Mouse (Mus musculus): Measurements from ENCODE around the gene Orai2. TPM values are rescaled to one million over a fixed set of nuclear protein-coding genes. Genes with fewer than 3 reads are reported as not detected.

Gene Orai2
- polyA plus RNA-seq, 1 experiment, result 33.3 TPM

GRCm38 (mm10) chr5:136182049-136182448 is 11.5 kb upstream of the Orai2 start:
- WGBS, result 80% methylated on average over 6 of the region's 6 CpGs
- Histone ChIP-seq H3K4me3 (replicated peaks; ENCODE audit: control insufficient read depth, low read depth, low read length) (no peak overlapping the region), H3K4me1 (ENCODE audit: control insufficient read depth, insufficient read depth, low read length) (peaks cover 3% of the 10 kb centered on the region; the same call in 1 of the 2 replicates), H3K27ac (ENCODE audit: control insufficient read depth, insufficient read depth, low read depth, low read length, poor library complexity) (no peak overlapping the region)
- TF ChIP-seq CTCF (IDR thresholded peaks at IDR 0.05; ENCODE audit: control insufficient read depth, insufficient read depth, low read length), result no peak
- TF ChIP-seq POLR2A (IDR thresholded peaks at IDR 0.05; ENCODE audit: borderline replicate concordance, control insufficient read depth, low read depth, low read length), result no peak

GRCm38 (mm10) chr5:136181197-136181596 is 10.7 kb upstream of the Orai2 start:
- Histone ChIP-seq H3K27ac (ENCODE audit: control insufficient read depth, insufficient read depth, low read depth, low read length, poor library complexity) (no peak overlapping the region), H3K4me1 (ENCODE audit: control insufficient read depth, insufficient read depth, low read length) (peaks cover 2% of the 10 kb centered on the region; the same call in 1 of the 2 replicates), H3K4me3 (replicated peaks; ENCODE audit: control insufficient read depth, low read depth, low read length) (no peak overlapping the region)
- no peak for TF ChIP-seq POLR2A (IDR thresholded peaks at IDR 0.05; ENCODE audit: borderline replicate concordance, control insufficient read depth, low read depth, low read length)
- WGBS, result 84% methylated on average over 6 of the region's 6 CpGs

- H3K27ac ChIP-seq (ENCODE audit: control insufficient read depth, insufficient read depth, low read depth, low read length, poor library complexity), result peak overlapping the region; percentile 82
- TF ChIP-seq CTCF (IDR thresholded peaks at IDR 0.05; ENCODE audit: control insufficient read depth, insufficient read depth, low read length) (no peak), POLR2A (IDR thresholded peaks at IDR 0.05; ENCODE audit: borderline replicate concordance, control insufficient read depth, low read depth, low read length) (no peak)
- no peak overlapping the region for H3K4me3 ChIP-seq (replicated peaks; ENCODE audit: control insufficient read depth, low read depth, low read length)
- peaks cover 2% of the 10 kb centered on the region; the same call in 1 of the 2 replicates for H3K4me1 ChIP-seq (ENCODE audit: control insufficient read depth, insufficient read depth, low read length)
- WGBS, result 50% methylated on average over 5 of the region's 5 CpGs
These were observed 9.1 kb upstream of the Orai2 start for GRCm38 (mm10) chr5:136179594-136179993.

- TF ChIP-seq CTCF (IDR thresholded peaks at IDR 0.05; ENCODE audit: control insufficient read depth, insufficient read depth, low read length) (no peak), POLR2A (IDR thresholded peaks at IDR 0.05; ENCODE audit: borderline replicate concordance, control insufficient read depth, low read depth, low read length) (no peak)
- peaks cover 3% of the 10 kb centered on the region for H3K4me1 ChIP-seq (ENCODE audit: control insufficient read depth, insufficient read depth, low read length)
- no peak overlapping the region for H3K4me3 ChIP-seq (replicated peaks; ENCODE audit: control insufficient read depth, low read depth, low read length)
- H3K27ac ChIP-seq (ENCODE audit: control insufficient read depth, insufficient read depth, low read depth, low read length, poor library complexity), result peak overlapping the region; percentile 23
- WGBS, result 31% methylated on average over 9 of the region's 9 CpGs
These were observed 3.3 kb upstream of the Orai2 start for GRCm38 (mm10) chr5:136173606-136174463.

- Histone ChIP-seq H3K4me3 (replicated peaks; ENCODE audit: control insufficient read depth, low read depth, low read length) (no peak overlapping the region), H3K4me1 (ENCODE audit: control insufficient read depth, insufficient read depth, low read length) (peaks cover 2% of the 10 kb centered on the region), H3K27ac (ENCODE audit: control insufficient read depth, insufficient read depth, low read depth, low read length, poor library complexity) (no peak overlapping the region)
- no peak for TF ChIP-seq CTCF (IDR thresholded peaks at IDR 0.05; ENCODE audit: control insufficient read depth, insufficient read depth, low read length)
- no peak for TF ChIP-seq POLR2A (IDR thresholded peaks at IDR 0.05; ENCODE audit: borderline replicate concordance, control insufficient read depth, low read depth, low read length)
- WGBS, result 78% methylated on average over 9 of the region's 9 CpGs
These were observed 2.4 kb upstream of the Orai2 start for GRCm38 (mm10) chr5:136172939-136173338.

GRCm38 (mm10) chr5:136171363-136172341 is 1.1 kb upstream of the Orai2 start:
- H3K27ac ChIP-seq (ENCODE audit: control insufficient read depth, insufficient read depth, low read depth, low read length, poor library complexity), result peak overlapping the region; percentile 86
- H3K4me3 ChIP-seq (replicated peaks; ENCODE audit: control insufficient read depth, low read depth, low read length), result peak overlapping the region; percentile 94
- TF ChIP-seq CTCF (IDR thresholded peaks at IDR 0.05; ENCODE audit: control insufficient read depth, insufficient read depth, low read length) (no peak), POLR2A (IDR thresholded peaks at IDR 0.05; ENCODE audit: borderline replicate concordance, control insufficient read depth, low read depth, low read length) (peak; percentile 40; the same call in 1 of the 2 replicates)
- 10% methylated on average over 17 of the region's 17 CpGs for WGBS
- H3K4me1 ChIP-seq (ENCODE audit: control insufficient read depth, insufficient read depth, low read length), result peaks cover 2% of the 10 kb centered on the region

GRCm38 (mm10) chr5:136169626-136170511 is 644 bp downstream of the Orai2 start:
- H3K4me1 ChIP-seq (ENCODE audit: control insufficient read depth, insufficient read depth, low read length), result peaks cover 4% of the 10 kb centered on the region
- peak overlapping the region; percentile 94 for H3K4me3 ChIP-seq (replicated peaks; ENCODE audit: control insufficient read depth, low read depth, low read length)
- TF ChIP-seq CTCF (IDR thresholded peaks at IDR 0.05; ENCODE audit: control insufficient read depth, insufficient read depth, low read length), result no peak; the same call in 1 of the 2 replicates
- peak; percentile 33; the same call in 1 of the 2 replicates for TF ChIP-seq POLR2A (IDR thresholded peaks at IDR 0.05; ENCODE audit: borderline replicate concordance, control insufficient read depth, low read depth, low read length)
- 5% methylated on average over 15 of the region's 15 CpGs for WGBS
- H3K27ac ChIP-seq (ENCODE audit: control insufficient read depth, insufficient read depth, low read depth, low read length, poor library complexity), result peak overlapping the region; percentile 86
